Mouse (Mus musculus): ENCODE data around the gene Cyp4f39.
"Not testable (repeated sequence)": the region's sequence is repeated elsewhere in the genome, so short reads cannot be mapped to it uniquely, and the experiment has no call there.

Cyp4f39 gene

GRCm38 (mm10) chr17:32528408-32529337 is 76.2 kb downstream of the Cyp4f39 start:
- DNase-seq (ENCODE audit: low read depth), result peak; percentile 94

DNA sequence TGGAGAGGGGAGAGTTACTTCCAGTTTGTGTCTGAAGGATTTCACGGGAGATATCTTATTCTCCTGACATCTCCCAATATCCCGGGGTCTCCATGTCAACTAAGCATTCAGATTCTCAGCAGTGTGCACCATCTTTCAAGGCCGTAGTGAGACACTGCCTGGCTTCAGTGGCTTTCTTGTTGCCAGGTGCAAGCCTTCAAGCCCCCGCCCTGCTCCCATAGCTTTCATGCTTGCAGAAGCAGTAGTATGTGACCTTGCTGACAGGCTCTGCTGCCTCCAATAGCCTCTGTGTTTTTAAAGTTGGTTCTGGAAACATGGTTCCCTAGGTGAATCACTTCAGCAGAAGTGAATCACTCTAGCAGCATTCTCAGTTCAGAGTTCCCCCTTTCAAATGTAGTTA is 79.8 kb downstream of the Cyp4f39 start:
- DNase-seq (ENCODE audit: low read depth), result not testable (repeated sequence)

- DNase-seq (ENCODE audit: low read depth), result peak; percentile 53
Measured at GRCm38 (mm10) chr17:32534068-32534467, 81.5 kb downstream of the Cyp4f39 start.

- peak; percentile 82 for DNase-seq (ENCODE audit: low read depth)
Measured at GRCm38 (mm10) chr17:32536051-32536866, 83.7 kb downstream of the Cyp4f39 start, which contains the start of gene Cyp4f16. TSS of gene Cyp4f16 (plus strand) at chr17:32536558.

DNA sequence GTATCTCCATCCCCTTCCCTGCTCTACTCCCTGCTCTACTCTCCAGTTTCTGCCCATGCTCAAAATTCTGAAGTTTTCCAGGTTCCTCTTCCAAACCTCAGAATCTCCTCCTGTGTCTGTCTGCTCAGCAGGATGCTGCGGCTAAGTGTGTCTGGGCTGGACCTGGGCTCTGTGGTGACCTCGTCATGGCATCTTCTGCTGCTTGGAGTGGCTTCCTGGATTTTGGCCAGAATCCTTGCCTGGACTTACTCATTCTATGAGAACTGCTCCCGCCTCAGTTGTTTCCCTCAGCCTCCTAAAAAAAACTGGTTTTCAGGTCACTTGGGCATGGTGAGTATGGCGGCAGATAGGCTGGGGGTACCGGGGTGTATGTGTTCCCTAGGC is 84.3 kb downstream of the Cyp4f39 start:
- peak; percentile 58 for DNase-seq (ENCODE audit: low read depth)

Data from 416B (cell line).